Mouse (Mus musculus): ENCODE data around the gene Rrbp1. TPM values are rescaled to one million over a fixed set of nuclear protein-coding genes. Genes with fewer than 3 reads are reported as not detected.

The Rrbp1 gene
- polyA plus RNA-seq, 1 experiment from 2014 or later: 230 TPM

DNA sequence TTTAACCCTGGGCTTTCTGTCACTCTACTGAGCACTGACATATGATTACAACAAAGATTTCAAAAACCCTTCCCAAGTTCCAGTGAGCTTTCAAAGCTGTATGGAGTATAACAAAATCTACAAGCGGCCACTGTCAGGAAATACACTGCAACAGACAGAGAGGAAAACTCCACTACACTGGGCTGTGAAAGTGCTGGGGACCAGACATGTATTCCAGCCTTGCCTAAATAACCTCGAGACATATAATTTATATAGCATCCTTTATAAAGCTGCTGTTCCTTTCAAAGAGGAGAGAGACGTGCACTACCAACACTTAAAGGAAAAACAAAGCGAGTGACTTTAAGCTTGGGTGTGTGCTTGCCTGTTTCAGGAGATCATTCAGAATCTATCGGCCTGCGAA is 4.4 kb downstream of the Rrbp1 start:
- POLR2A ChIA-PET: interaction anchor here (0.9 kb wide), 1 partner anchor 10 kb away, joined by 5 read pairs; no protein-coding TSS in a partner anchor
- no peak for TF ChIP-seq CTCF (IDR thresholded peaks at IDR 0.05)
- CTCF ChIA-PET: interaction anchor here (0.8 to 1.4 kb wide), 3 partner anchors 19 to 139 kb away, joined by 3 to 4 read pairs (median 3); no protein-coding TSS in a partner anchor
- H3K27me3 ChIP-seq: no peaks in the 10 kb centered on the region
- no peak for ATAC-seq
- no peak for DNase-seq (ENCODE audit: low read depth, low spot score)
- in situ Hi-C loops (cut with MboI; ENCODE audit: low pct_unique_long_range_greater_than_20kb): loop anchor here (5.0 to 10.0 kb wide), 2 partner anchors 142 to 211 kb away; partner anchors contain the start of gene Bfsp1

GRCm38 (mm10) chr2:144005166-144005955 is 5.7 kb downstream of the Rrbp1 start:
- H3K27me3 ChIP-seq: no peaks in the 10 kb centered on the region
- DNase-seq (ENCODE audit: low read depth, low spot score) (no peak), ATAC-seq (peak; percentile 9)
- TF ChIP-seq CTCF (IDR thresholded peaks at IDR 0.05): peak; percentile 22
- in situ Hi-C loops (cut with MboI; ENCODE audit: low pct_unique_long_range_greater_than_20kb): loop anchor here (5.0 to 10.0 kb wide), 2 partner anchors 141 to 212 kb away; partner anchors contain the start of gene Bfsp1
- ChIA-PET CTCF (interaction anchor here (1.1 kb wide), 1 partner anchor 138 kb away, joined by 3 read pairs; no protein-coding TSS in a partner anchor), POLR2A (no interaction called here)

- in situ Hi-C loops (cut with MboI; ENCODE audit: low pct_unique_long_range_greater_than_20kb): loop anchor here (10.0 kb wide), 1 partner anchor 139 kb away; the partner anchor contains the start of gene Bfsp1
- no peaks in the 10 kb centered on the region for H3K27me3 ChIP-seq
- CTCF ChIA-PET: interaction anchor here (1.0 to 1.6 kb wide), 8 partner anchors 11 to 367 kb away, joined by 3 to 6 read pairs (median 3); no protein-coding TSS in a partner anchor
- POLR2A ChIA-PET: interaction anchor here (1.2 kb wide), 1 partner anchor 162 kb away, joined by 3 read pairs; no protein-coding TSS in a partner anchor
- ATAC-seq (no peak), DNase-seq (ENCODE audit: low read depth, low spot score) (no peak)
- TF ChIP-seq CTCF (IDR thresholded peaks at IDR 0.05): no peak
Measured at GRCm38 (mm10) chr2:144003544-144003943, 7.5 kb downstream of the Rrbp1 start.

GRCm38 (mm10) chr2:144002229-144002984 is 8.7 kb downstream of the Rrbp1 start:
- no peak for DNase-seq (ENCODE audit: low read depth, low spot score)
- CTCF ChIA-PET: interaction anchor here (0.7 to 1.6 kb wide), 5 partner anchors 10 to 368 kb away, joined by 3 read pairs; no protein-coding TSS in a partner anchor
- TF ChIP-seq CTCF (IDR thresholded peaks at IDR 0.05): no peak
- no peak for ATAC-seq
- POLR2A ChIA-PET: no interaction called here
- H3K27me3 ChIP-seq: no peaks in the 10 kb centered on the region
- in situ Hi-C loops (cut with MboI; ENCODE audit: low pct_unique_long_range_greater_than_20kb): loop anchor here (10.0 kb wide), 1 partner anchor 138 kb away; the partner anchor contains the start of gene Bfsp1

DNA sequence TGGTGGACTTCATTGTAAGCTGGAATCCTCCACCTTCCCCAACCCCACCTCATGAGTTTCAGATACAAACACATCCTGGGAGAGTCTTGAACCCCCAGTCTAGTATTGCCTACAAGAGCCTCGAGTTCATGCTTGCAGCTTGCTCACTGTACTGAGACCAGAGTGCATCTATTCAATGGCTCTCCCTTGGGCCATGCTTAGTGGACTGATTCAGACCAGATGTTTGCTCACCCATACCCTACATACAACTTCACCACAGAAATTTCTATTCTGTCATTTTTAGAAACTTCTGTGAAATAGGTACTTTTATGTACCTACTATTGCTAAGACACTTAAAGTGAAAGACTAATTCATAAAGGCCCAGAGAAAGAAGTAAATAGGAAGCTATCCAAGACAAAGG is 18.1 kb downstream of the Rrbp1 start:
- ATAC-seq: no peak
- CTCF ChIA-PET: interaction anchor here (0.7 to 1.0 kb wide), 2 partner anchors 9 to 10 kb away, joined by 3 read pairs; no protein-coding TSS in a partner anchor
- DNase-seq (ENCODE audit: low read depth, low spot score): no peak
- in situ Hi-C loops (cut with MboI; ENCODE audit: low pct_unique_long_range_greater_than_20kb): no loop called here
- POLR2A ChIA-PET: interaction anchor here (2.0 kb wide), 1 partner anchor 13 kb away, joined by 6 read pairs; no protein-coding TSS in a partner anchor
- H3K27me3 ChIP-seq: no peaks in the 10 kb centered on the region
- no peak for TF ChIP-seq CTCF (IDR thresholded peaks at IDR 0.05)

DNA sequence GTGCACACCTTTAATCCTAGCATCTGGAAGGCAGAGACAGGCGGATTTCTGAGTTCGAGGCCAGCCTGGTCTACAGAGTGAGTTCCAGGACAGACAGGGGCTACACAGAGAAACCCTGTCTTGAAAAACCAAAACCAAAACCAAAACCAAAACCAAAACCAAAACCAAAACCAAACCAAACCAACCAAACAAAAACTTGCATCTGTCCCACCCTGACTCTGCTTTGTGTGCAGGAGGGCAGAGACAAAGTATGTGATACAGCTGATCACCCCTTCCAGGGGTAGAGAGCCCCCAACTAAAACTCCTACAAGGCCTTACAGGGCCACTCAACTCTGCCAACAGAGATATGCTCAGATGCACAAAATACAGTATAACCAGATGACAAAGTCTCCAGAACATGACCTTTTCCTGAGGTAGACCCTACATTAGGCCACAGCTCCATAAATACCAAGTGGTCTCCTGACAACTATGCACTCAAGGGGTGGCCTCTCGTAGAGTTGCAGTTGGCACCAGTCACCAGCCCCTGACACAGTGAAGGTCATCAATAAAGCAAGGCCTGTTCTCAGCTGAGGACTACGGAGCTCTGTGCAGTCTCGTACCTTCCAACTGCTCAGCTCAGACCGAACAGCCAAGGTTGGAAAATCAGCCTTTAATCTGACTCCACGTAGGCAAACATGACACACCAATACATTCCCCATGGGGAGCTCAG is 18.9 kb downstream of the Rrbp1 start:
- POLR2A ChIA-PET: interaction anchor here (0.6 to 2.0 kb wide), 2 partner anchors 12 to 78 kb away, joined by 4 to 6 read pairs; no protein-coding TSS in a partner anchor
- in situ Hi-C loops (cut with MboI; ENCODE audit: low pct_unique_long_range_greater_than_20kb): no loop called here
- CTCF ChIA-PET: interaction anchor here (0.7 to 1.0 kb wide), 2 partner anchors 10 to 11 kb away, joined by 3 read pairs; no protein-coding TSS in a partner anchor
- ATAC-seq: no peak
- DNase-seq (ENCODE audit: low read depth, low spot score): no peak
- no peak for TF ChIP-seq CTCF (IDR thresholded peaks at IDR 0.05)
- no peaks in the 10 kb centered on the region for H3K27me3 ChIP-seq

DNA sequence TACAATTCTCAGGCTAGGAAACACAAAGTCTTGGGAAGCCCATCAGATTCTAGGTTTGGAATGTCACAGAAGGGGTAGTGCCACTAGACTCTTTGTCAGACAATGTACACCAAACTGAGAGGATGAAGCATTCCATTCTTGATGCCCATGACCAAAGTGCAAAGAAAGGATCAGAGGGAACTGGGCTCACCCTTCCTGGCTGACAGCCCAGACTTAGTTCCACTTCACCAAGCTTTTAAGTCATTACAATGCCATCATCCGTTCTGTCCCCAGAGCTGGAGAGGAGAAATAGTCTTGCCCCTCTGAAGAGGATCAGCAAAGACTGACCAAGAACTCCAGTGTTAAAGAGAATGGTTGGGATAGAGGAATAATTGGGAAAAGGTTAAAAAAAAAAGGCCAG is 20.1 kb downstream of the Rrbp1 start:
- ATAC-seq: peak; percentile 92

GRCm38 (mm10) chr2:143988016-143988415 is 23.0 kb downstream of the Rrbp1 start:
- in situ Hi-C loops (cut with MboI; ENCODE audit: low pct_unique_long_range_greater_than_20kb): no loop called here

More for the DNA sequence above, 20.1 kb downstream of the Rrbp1 start:
- no peaks in the 10 kb centered on the region for H3K27me3 ChIP-seq
- POLR2A ChIA-PET: interaction anchor here (0.6 to 2.0 kb wide), 2 partner anchors 11 to 228 kb away, joined by 3 to 6 read pairs; no protein-coding TSS in a partner anchor
- peak; percentile 64 for DNase-seq (ENCODE audit: low read depth, low spot score)
- in situ Hi-C loops (cut with MboI; ENCODE audit: low pct_unique_long_range_greater_than_20kb): no loop called here
- TF ChIP-seq CTCF (IDR thresholded peaks at IDR 0.05): no peak
- CTCF ChIA-PET: interaction anchor here (0.9 to 1.3 kb wide), 2 partner anchors 10 to 12 kb away, joined by 3 to 5 read pairs; no protein-coding TSS in a partner anchor

DNA sequence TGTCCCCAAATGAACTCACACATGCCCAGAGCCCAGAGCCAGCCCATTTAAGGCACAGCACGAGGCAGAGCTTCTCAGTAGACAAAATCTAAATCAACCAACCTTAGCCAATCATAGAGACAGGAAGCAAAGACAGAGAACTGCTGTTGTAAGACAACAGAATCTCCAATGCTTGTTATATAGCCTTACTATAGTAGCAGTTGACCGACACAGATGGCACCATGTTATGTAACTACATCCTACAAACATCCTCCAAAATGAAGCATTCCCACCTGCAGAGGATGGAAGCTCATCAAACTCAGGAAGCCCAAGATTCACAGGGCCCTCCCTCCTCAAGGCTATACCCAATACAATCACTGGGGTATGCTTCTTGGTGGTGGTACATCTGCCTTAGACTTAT is 23.6 kb downstream of the Rrbp1 start:
- ChIA-PET CTCF (interaction anchor here (1.1 to 1.3 kb wide), 3 partner anchors 9 to 187 kb away, joined by 3 to 4 read pairs (median 3); no protein-coding TSS in a partner anchor), POLR2A (interaction anchor here (0.6 to 1.4 kb wide), 2 partner anchors 9 to 24 kb away, joined by 3 read pairs; partner anchors contain the start of gene Rrbp1)
- no peaks in the 10 kb centered on the region for H3K27me3 ChIP-seq
- ATAC-seq (no peak), DNase-seq (ENCODE audit: low read depth, low spot score) (no peak)
- TF ChIP-seq CTCF (IDR thresholded peaks at IDR 0.05): no peak
- in situ Hi-C loops (cut with MboI; ENCODE audit: low pct_unique_long_range_greater_than_20kb): no loop called here

More at GRCm38 (mm10) chr2:143988016-143988415, 23.0 kb downstream of the Rrbp1 start:
- DNase-seq (ENCODE audit: low read depth, low spot score): no peak
- POLR2A ChIA-PET: interaction anchor here (0.6 to 1.4 kb wide), 2 partner anchors 9 to 23 kb away, joined by 3 read pairs; partner anchors contain the start of gene Rrbp1
- ATAC-seq: no peak
- CTCF ChIA-PET: interaction anchor here (1.1 to 1.3 kb wide), 3 partner anchors 9 to 187 kb away, joined by 3 to 4 read pairs (median 3); no protein-coding TSS in a partner anchor
- no peak for TF ChIP-seq CTCF (IDR thresholded peaks at IDR 0.05)
- no peaks in the 10 kb centered on the region for H3K27me3 ChIP-seq

Measured in Patski (cell line).